Mouse (Mus musculus): ENCODE results near the gene Ppt2. TPM values are rescaled to one million over a fixed set of nuclear protein-coding genes. Genes with fewer than 3 reads are reported as not detected.

The Ppt2 gene
- polyA plus RNA-seq, 1 experiment from 2014 or later = 47.3 TPM

DNA sequence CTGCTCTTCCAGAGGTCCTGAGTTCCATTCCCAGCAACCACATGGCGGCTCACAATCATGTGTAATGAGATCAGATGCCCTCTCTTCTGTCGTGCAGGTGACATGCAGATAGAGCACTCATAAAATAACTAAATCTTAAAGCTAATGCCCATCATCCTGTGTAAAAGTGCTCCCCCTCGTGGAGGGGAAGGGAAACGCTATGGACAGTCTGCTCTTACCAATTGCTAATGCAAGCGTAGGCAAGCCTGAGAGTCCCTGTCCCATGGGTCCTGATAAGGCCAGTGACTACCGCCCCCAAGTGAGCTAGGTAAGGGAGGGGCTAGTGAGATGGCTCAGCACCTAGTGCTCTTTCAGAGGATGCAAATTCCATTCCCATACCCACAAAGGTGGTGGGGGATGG, 9.3 kb downstream of the Ppt2 start:
- Histone ChIP-seq H3K36me3 (ENCODE audit: insufficient read depth, low read length) (peaks cover 56% of the 10 kb centered on the region), H3K9me3 (ENCODE audit: low read length) (no peaks in the 10 kb centered on the region), H3K27me3 (ENCODE audit: insufficient read depth, low read length) (no peaks in the 10 kb centered on the region), H3K4me3 (ENCODE audit: low read length) (no peak overlapping the region), H3K4me1 (ENCODE audit: insufficient read depth, low read length) (no peaks in the 10 kb centered on the region), H3K9ac (replicated peaks; ENCODE audit: low read length) (no peak overlapping the region), H3K27ac (ENCODE audit: low read length) (no peak overlapping the region), H3K4me2 (replicated peaks; ENCODE audit: low read depth, low read length) (no peak overlapping the region)
- 21% methylated on average over 6 of the region's 6 CpGs for WGBS
- no peak; the same call in 1 of the 2 replicates for ATAC-seq (ENCODE audit: low FRiP score, low TSS enrichment)

DNA sequence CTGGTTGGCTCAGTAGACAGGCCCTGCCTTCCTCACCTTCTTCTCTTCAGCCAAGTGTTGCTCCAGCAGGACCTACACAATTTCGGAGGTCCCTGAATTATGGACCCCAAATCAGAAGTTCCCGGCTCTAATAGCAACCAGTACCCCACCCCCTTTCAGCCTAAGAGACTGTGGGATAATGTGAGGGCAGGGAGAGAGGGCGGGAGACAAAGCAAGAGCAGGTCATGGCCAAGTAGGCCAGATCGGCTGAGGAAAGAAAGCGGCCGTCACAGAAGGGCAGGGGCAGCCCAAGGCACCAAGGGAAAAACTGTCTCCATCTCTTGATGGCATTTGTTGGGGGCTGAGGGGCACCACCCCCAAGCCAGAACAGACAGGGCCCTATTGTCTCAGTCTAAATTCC, 12.4 kb downstream of the Ppt2 start, which contains the start of gene Egfl8:
Gene Egfl8, minus strand, starts transcription at position 101 of the 400 bp plus-strand sequence.
- Histone ChIP-seq H3K4me1 (ENCODE audit: insufficient read depth, low read length) (no peaks in the 10 kb centered on the region), H3K9me3 (ENCODE audit: low read length) (no peaks in the 10 kb centered on the region), H3K4me2 (replicated peaks; ENCODE audit: low read depth, low read length) (no peak within 1 kb of the TSS), H3K9ac (replicated peaks; ENCODE audit: low read length) (no peak within 1 kb of the TSS), H3K27ac (ENCODE audit: low read length) (peak within 1 kb of the TSS; percentile 67), H3K27me3 (ENCODE audit: insufficient read depth, low read length) (no peaks in the 10 kb centered on the region), H3K36me3 (ENCODE audit: insufficient read depth, low read length) (peaks cover 68% of the 10 kb centered on the region), H3K4me3 (ENCODE audit: low read length) (no peak within 1 kb of the TSS)
- no peak for ATAC-seq (ENCODE audit: low FRiP score, low TSS enrichment)
- WGBS = 75% methylated on average over 6 of the region's 6 CpGs

DNA sequence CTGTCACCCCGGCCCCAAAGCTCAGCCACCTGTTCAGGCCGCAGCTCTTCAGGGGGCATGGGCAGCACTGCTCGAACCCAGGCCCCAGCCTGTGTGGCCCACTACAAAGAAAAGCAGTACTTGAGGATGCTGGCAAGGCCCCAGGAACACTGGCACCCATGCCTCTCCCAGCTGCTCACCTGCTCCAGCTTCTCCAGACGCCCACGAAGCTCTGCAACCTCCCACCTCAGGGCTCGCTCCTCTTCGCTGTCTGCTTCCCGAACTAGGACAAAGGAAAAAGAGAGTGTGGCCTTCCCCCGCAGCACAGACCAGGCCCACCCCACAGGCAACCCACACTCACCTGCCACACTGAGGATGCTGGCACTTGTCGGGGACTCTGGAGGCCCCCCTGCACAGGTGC, 14.5 kb downstream of the Ppt2 start:
- H3K4me1 ChIP-seq (ENCODE audit: insufficient read depth, low read length) = peaks cover 4% of the 10 kb centered on the region; the same call in 1 of the 2 replicates
- H3K27me3 ChIP-seq (ENCODE audit: insufficient read depth, low read length) = no peaks in the 10 kb centered on the region
- no peak overlapping the region for H3K4me3 ChIP-seq (ENCODE audit: low read length)
- WGBS = 94% methylated on average over 10 of the region's 10 CpGs
- H3K9ac ChIP-seq (replicated peaks; ENCODE audit: low read length) = no peak overlapping the region
- no peaks in the 10 kb centered on the region for H3K9me3 ChIP-seq (ENCODE audit: low read length)
- H3K36me3 ChIP-seq (ENCODE audit: insufficient read depth, low read length) = peaks cover 66% of the 10 kb centered on the region
- H3K4me2 ChIP-seq (replicated peaks; ENCODE audit: low read depth, low read length) = no peak overlapping the region
- H3K27ac ChIP-seq (ENCODE audit: low read length) = no peak overlapping the region
- no peak for ATAC-seq (ENCODE audit: low FRiP score, low TSS enrichment)

DNA sequence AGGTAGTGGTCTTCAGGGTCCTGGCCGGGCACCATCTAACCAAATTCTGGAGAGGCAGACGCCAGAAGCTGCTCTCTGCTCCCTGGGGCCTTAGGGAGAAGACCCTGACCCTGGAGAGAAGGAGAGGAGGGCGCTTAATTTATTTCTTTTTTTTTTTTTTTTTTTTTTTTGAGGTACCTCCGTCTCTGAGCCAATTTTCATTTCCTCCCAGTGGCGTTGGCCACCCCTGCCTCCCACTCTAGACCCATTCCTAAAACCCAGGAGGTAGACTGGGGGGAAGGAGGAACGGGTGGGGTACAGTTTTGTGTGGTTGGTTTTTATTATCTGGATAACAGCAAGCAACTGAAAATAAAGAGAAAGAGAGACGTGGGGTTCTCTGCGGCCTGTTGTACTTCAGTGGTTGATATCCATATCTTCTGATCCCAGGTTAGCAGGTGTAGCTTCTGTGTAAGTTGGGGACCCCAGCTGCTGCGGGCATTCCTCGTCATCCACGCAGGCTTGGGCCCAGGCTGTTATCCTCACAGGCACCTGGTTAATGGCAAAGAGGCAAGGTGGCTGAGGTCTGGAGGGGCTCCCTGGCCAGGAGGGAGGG, 15.2 kb downstream of the Ppt2 start:
- Histone ChIP-seq H3K9ac (replicated peaks; ENCODE audit: low read length) (no peak overlapping the region), H3K4me2 (replicated peaks; ENCODE audit: low read depth, low read length) (no peak overlapping the region), H3K9me3 (ENCODE audit: low read length) (no peaks in the 10 kb centered on the region), H3K27ac (ENCODE audit: low read length) (no peak overlapping the region), H3K4me1 (ENCODE audit: insufficient read depth, low read length) (peaks cover 10% of the 10 kb centered on the region), H3K27me3 (ENCODE audit: insufficient read depth, low read length) (no peaks in the 10 kb centered on the region), H3K4me3 (ENCODE audit: low read length) (no peak overlapping the region), H3K36me3 (ENCODE audit: insufficient read depth, low read length) (peaks cover 65% of the 10 kb centered on the region)
- WGBS = 80% methylated on average over 11 of the region's 11 CpGs
- no peak for ATAC-seq (ENCODE audit: low FRiP score, low TSS enrichment)

DNA sequence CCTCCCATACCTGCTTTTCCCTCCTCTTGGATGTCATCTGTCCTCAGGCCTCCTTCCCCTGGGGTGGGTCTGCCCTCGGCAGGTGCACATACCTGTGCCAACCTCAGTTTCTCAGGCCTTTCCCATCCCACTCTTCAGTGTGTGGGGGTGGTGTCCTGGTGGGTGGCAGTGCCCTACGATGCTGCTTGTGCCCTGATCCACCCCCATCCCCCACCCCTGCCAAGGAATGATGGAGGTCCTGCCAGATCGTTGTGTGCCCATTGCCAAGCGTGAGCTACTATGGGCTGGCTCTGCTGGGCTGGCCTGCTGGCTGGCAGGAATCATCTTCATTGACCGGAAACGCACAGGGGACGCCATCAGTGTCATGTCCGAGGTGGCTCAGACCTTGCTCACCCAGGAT, 17.3 kb downstream of the Ppt2 start:
- no peaks in the 10 kb centered on the region for H3K9me3 ChIP-seq (ENCODE audit: low read length)
- 94% methylated on average over 8 of the region's 8 CpGs for WGBS
- ATAC-seq (ENCODE audit: low FRiP score, low TSS enrichment) = no peak

DNA sequence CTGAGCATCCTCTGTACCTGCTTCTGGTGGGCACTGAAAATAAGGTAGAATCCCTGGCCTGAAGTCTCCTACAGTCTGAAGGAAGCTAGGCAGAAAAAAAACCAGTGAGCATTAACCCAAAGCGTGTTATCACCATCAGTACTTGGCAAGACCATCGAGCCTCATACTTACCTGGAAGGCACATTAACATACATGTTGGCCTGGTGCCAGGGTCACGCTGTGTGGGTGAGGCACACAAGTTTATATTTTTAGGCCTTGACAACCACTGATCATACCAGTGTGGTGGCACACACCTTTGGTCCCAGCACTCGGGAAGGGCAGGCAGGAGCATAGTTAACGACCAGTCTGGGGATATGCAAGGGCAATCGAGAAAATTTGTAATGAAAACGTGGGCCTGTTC, 20.3 kb downstream of the Ppt2 start:
- no peak overlapping the region for H3K4me3 ChIP-seq (ENCODE audit: low read length)
- H3K9ac ChIP-seq (replicated peaks; ENCODE audit: low read length) = no peak overlapping the region; the same call in 1 of the 2 replicates
- H3K4me1 ChIP-seq (ENCODE audit: insufficient read depth, low read length) = peaks cover 40% of the 10 kb centered on the region
- no peak overlapping the region for H3K4me2 ChIP-seq (replicated peaks; ENCODE audit: low read depth, low read length)
- no peak for ATAC-seq (ENCODE audit: low FRiP score, low TSS enrichment)
- WGBS = 67% methylated on average over 7 of the region's 7 CpGs
- H3K27me3 ChIP-seq (ENCODE audit: insufficient read depth, low read length) = no peaks in the 10 kb centered on the region
- peaks cover 26% of the 10 kb centered on the region for H3K36me3 ChIP-seq (ENCODE audit: insufficient read depth, low read length)
- H3K27ac ChIP-seq (ENCODE audit: low read length) = peak overlapping the region; percentile 47; the same call in 1 of the 2 replicates
- H3K9me3 ChIP-seq (ENCODE audit: low read length) = no peaks in the 10 kb centered on the region

More for the DNA sequence above, 17.3 kb downstream of the Ppt2 start:
- Histone ChIP-seq H3K27ac (ENCODE audit: low read length) (no peak overlapping the region), H3K4me2 (replicated peaks; ENCODE audit: low read depth, low read length) (no peak overlapping the region), H3K4me1 (ENCODE audit: insufficient read depth, low read length) (peaks cover 29% of the 10 kb centered on the region), H3K4me3 (ENCODE audit: low read length) (no peak overlapping the region), H3K9ac (replicated peaks; ENCODE audit: low read length) (no peak overlapping the region), H3K27me3 (ENCODE audit: insufficient read depth, low read length) (no peaks in the 10 kb centered on the region), H3K36me3 (ENCODE audit: insufficient read depth, low read length) (peaks cover 50% of the 10 kb centered on the region)

DNA sequence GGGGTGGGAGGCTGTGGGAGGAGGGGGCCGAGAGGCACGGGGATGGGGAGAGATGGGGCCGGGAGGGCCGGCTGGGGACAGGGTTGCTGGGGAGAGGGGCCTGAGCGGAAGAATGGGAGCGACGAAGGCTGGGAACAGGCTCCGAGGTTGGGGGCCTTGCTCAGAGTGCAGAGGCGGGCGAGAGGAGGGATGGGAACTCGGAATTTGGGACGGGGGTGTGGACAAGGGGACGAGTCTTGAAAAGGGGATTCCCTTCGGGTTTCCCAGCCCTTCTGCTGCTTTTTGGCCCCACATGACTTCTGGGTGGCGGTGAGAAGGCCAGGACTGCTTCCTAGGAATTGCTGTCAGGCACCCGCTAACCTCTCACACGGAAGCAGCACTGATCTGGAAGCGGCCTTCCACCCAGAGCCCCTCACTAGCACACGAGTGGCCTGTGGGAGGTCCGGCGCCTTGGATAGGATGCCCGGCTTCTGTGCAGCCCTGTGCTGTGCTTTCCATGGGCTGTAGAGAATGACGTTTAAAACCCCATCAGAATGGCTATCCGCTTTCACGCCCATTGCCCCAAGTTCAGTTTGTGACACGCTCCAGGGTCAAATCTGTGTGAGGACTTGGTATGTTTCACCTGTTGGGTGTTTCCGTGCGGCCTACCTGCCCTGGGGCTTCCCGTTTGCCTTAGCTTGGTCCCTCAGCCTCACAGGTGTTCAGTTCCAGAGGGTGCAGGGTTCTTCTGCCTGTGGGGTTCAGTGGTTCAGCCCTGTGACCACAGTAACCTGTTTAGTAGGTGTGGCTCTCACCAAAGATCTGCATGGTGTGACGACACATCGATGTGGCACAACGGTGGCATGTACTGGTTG, 21.9 kb downstream of the Ppt2 start:
- H3K27me3 ChIP-seq (ENCODE audit: insufficient read depth, low read length) = no peaks in the 10 kb centered on the region
- H3K9ac ChIP-seq (replicated peaks; ENCODE audit: low read length) = peak overlapping the region; percentile 90
- H3K27ac ChIP-seq (ENCODE audit: low read length) = peak overlapping the region; percentile 97
- H3K9me3 ChIP-seq (ENCODE audit: low read length) = no peaks in the 10 kb centered on the region
- peak overlapping the region; percentile 89 for H3K4me2 ChIP-seq (replicated peaks; ENCODE audit: low read depth, low read length)
- ATAC-seq (ENCODE audit: low FRiP score, low TSS enrichment) = no peak
- peaks cover 50% of the 10 kb centered on the region for H3K4me1 ChIP-seq (ENCODE audit: insufficient read depth, low read length)
- peak overlapping the region; percentile 64 for H3K4me3 ChIP-seq (ENCODE audit: low read length)
- peaks cover 16% of the 10 kb centered on the region; the same call in 1 of the 2 replicates for H3K36me3 ChIP-seq (ENCODE audit: insufficient read depth, low read length)
- 10% methylated on average over 32 of the region's 32 CpGs for WGBS

DNA sequence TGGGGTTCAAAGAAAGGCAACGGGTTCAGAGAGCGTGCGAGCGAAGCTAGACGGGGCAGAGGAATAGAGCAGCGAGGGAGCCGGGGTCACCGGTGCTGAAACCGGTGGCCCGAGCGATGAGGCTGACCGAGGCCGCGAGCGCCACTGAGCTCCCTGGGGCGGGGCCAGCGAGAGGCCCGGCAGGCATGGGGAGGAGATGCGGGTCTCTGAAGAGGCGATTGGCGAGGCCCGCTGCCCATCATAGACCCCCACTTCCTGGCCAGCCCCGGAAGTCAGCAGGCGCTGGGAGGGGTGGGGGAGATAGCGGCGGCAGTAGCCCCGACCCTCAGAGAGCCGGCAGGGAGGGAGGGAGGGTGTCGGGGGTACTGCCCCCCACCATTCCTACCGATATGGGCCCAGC, 22.7 kb downstream of the Ppt2 start:
- under 1% methylated on average over 26 of the region's 30 CpGs for WGBS

DNA sequence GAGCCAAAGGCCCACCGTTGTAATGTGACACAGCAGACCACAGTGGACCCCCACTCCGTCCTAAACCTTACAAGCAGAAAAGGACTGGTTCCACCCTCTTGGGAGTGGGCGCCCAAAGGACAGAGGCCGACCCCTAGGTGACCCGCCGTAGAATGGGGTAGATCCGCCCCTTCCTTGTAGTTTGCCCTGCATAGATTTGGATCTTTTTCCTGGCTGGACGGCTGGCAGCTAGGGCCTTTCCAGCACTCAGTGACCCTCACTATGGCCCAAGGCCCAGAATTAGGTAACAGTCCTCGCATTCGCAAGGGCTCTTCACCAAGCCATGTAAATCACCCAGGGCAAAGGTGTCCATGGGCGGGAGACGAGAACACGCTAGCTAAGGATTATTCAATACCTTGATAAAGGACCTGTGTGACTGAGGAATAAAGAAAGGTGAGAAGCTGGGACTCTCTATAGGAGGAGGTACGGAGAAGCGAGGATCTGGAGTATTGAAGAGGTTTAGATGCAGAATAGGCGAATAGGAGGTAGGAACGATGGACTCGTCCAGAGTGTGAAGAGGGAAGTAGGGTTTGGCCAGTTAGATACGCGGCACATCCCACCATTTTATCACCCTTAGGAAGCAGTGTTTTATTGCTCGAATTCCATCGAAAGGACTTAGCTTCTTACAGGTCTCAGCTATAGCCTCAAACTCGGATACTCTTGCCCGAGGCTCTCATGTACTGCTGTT, 23.6 kb downstream of the Ppt2 start:
- ATAC-seq (ENCODE audit: low FRiP score, low TSS enrichment) = no peak; the same call in none of the 2 replicates
- no peaks in the 10 kb centered on the region for H3K9me3 ChIP-seq (ENCODE audit: low read length)
- H3K4me1 ChIP-seq (ENCODE audit: insufficient read depth, low read length) = peaks cover 50% of the 10 kb centered on the region

More for the DNA sequence above, 22.7 kb downstream of the Ppt2 start:
- peaks cover 50% of the 10 kb centered on the region for H3K4me1 ChIP-seq (ENCODE audit: insufficient read depth, low read length)
- H3K27me3 ChIP-seq (ENCODE audit: insufficient read depth, low read length) = no peaks in the 10 kb centered on the region
- peak overlapping the region; percentile 90 for H3K9ac ChIP-seq (replicated peaks; ENCODE audit: low read length)
- H3K9me3 ChIP-seq (ENCODE audit: low read length) = no peaks in the 10 kb centered on the region
- H3K36me3 ChIP-seq (ENCODE audit: insufficient read depth, low read length) = peaks cover 12% of the 10 kb centered on the region
- H3K4me3 ChIP-seq (ENCODE audit: low read length) = peak overlapping the region; percentile 64
- H3K27ac ChIP-seq (ENCODE audit: low read length) = peak overlapping the region; percentile 97
- ATAC-seq (ENCODE audit: low FRiP score, low TSS enrichment) = peak; percentile 46
- peak overlapping the region; percentile 89 for H3K4me2 ChIP-seq (replicated peaks; ENCODE audit: low read depth, low read length)

More for the DNA sequence above, 23.6 kb downstream of the Ppt2 start:
- peak overlapping the region; percentile 89 for H3K4me2 ChIP-seq (replicated peaks; ENCODE audit: low read depth, low read length)
- peaks cover 13% of the 10 kb centered on the region for H3K36me3 ChIP-seq (ENCODE audit: insufficient read depth, low read length)
- no peaks in the 10 kb centered on the region for H3K27me3 ChIP-seq (ENCODE audit: insufficient read depth, low read length)
- WGBS = 10% methylated on average over 24 of the region's 24 CpGs
- H3K27ac ChIP-seq (ENCODE audit: low read length) = peak overlapping the region; percentile 97
- H3K4me3 ChIP-seq (ENCODE audit: low read length) = peak overlapping the region; percentile 64
- H3K9ac ChIP-seq (replicated peaks; ENCODE audit: low read length) = peak overlapping the region; percentile 90
